Mouse (Mus musculus): ENCODE data around the gene Tbc1d7. TPM values are rescaled to one million over a fixed set of nuclear protein-coding genes. Genes with fewer than 3 reads are reported as not detected.
A peak's percentile ranks its signal among the peaks of the same experiment; 100 is the strongest.

Gene Tbc1d7
- total RNA-seq, 2 experiments from 2014 or later: 40.3 to 45.0 TPM

DNA sequence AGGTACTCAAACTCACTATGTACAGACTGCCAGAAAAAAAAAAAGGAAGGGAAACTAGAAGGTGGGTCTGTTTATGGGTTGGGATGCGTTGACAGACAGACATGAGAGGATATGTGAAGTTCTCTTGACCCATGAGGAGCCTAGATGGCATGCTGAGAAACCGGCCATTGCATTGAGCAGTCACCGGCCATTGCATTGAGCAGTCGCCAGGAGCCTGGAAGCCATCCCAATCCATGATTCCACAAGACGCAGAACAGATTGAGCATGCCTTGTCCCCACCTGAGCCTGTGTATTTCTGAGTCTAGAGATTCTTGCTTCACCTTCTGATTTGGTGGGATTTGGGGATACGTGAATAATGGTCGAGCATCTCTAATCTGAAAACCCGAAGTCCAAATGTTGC lies 22.6 kb upstream of the Tbc1d7 start:
- no peak for DNase-seq

DNA sequence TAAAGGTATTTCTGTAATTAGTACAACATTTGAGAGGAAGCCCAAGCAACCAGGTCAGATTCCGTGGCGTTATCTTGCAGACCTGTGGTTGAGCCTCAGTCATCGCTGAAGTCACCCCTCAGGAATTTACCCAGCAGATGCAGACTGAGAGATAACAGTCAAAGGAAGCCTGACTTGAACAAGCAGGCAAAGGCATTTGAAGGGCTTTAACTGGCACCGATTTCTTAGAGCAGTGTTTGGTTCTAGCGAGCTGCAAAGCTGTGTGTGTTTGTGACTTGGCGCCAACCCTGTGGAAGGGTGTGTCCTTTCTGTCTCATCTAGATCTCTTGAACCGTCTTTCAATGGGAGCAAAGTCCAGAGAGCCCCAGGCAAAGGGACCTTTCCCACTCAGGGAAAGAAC lies 22.0 kb upstream of the Tbc1d7 start:
- DNase-seq: no peak

DNA sequence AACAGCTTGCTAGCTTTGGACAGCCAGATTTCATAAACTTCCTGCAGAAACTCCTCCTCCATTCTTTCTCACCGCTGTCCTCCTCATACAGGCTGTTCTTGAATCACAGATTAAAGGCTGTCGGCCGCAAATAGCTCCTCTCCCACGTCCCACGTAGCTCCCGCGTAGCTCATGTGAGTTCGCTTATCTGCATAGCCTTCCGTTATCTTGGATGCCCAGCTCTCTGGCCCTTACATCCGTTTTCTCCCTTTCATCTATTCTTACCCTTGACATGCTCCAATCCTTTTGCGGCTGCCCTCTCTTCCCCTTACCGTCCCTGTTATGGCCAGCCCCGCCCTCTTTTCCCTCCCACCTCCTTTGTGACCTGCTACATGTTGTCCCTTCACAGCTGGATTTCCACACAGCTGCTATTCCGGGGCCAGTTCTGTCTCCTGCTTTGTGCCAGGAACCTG lies 20.5 kb upstream of the Tbc1d7 start:
- DNase-seq: peak; percentile 72

DNA sequence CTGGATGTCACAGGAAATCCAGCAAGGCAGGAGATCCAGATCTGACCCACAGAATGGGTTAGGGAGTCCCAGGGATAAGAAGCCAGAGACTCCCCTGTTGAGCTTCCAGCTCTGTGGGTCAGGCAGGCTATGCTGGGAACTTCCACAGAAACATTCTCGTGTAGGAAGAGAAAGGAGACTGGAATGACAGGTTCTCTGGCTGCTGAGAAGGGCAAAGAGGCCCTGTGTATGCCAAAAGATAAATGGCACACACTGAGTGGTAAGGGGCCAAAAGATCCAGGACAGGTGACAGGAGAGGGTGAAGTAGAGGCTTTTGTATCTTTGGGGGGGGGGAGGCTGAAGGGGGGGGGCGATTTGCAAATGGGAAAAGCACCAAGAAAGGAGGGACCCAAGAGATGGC lies 20.0 kb upstream of the Tbc1d7 start:
- no peak for DNase-seq

DNA sequence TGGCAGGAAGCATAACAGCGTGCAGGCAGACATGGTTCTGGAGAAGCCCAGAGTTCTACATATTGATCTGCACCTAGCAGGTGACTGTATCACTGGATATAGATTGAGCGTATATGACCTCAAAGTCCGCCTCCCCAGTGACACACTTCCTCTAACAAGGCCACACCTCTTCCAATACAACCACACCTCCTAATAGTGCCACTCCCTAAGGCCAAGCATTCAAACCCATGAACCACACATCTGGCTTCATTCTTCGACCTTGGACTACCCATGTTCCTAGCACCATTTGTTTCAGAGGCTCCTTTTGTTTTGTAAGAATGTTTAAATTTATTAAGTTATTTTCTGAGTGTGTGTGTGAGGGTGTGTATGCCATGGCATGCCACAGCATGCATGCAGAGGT lies 16.4 kb upstream of the Tbc1d7 start:
- no peak for DNase-seq

DNA sequence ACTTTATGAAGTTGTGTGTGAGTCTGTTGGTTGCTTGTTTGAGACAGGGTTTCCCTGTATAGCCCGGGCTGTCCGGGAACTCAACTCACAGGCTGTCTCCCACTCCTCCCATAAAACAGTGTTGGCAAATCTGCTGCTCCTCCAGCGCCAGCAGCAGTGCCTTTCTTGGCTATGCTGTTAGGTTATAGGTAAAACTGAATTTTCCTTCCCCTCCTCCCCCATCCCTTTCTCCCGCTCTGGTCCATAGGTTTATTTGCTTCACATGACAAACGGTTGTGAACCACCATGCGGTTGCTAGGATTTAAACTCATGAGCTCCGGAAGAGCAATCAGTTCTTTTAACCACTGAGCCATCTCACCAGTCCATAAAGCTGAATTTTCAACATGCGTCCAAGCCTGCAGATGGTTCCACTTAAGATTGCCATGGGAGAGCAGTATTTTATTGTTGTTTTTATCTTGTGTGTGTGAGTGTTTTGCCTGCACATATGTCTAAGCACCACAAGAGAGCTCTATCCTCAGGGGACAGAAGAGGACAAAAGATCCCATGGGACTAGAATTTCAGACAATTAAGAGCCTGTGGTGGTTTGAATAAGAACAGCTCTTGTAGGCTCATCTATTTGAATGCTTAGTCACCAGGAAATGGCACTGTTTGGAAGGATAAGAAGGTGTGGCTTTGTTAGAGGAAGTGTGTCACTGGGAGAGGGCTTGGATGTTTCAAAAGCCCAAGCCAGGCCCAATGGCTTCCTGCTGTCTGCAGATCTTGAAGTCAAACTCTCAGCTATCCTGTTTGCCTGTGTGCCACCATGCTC lies 12.2 kb upstream of the Tbc1d7 start:
- DNase-seq: no peak

DNA sequence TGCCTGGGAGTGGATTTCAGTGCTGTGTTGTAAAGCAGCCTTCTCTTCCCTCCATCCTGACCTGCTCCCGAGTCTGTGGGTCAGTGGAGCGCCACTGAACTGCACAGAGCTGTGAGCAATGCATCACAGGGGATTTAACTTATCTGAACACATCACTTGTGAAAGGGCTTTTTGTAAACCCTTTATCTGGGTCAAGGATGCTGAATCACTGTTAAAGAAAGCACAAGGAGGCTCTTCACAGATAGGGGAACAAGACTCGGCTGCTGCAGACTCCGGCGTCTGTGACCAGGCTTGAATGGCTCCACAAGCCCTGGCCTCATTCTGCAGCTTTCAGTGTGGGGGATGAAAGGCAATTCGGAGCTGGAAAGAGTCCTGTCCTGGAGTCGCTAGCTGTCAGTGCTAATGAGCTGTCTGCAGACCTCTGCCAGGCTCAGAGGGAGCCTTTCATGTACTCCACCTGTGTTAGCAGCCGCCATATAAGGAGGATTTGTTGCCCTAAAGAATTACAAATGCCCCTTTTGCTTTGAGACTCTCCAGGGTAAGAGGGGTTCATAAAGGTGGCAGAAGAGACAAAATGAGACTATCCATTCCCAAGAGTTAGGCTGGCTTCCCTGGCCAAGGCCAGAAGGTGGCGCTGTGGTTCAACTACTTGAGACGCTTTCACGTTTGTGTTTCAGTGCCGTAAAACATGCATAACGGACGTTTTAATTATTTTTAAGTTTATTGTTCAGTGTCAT lies 11.3 kb upstream of the Tbc1d7 start:
- DNase-seq: peak; percentile 89

DNA sequence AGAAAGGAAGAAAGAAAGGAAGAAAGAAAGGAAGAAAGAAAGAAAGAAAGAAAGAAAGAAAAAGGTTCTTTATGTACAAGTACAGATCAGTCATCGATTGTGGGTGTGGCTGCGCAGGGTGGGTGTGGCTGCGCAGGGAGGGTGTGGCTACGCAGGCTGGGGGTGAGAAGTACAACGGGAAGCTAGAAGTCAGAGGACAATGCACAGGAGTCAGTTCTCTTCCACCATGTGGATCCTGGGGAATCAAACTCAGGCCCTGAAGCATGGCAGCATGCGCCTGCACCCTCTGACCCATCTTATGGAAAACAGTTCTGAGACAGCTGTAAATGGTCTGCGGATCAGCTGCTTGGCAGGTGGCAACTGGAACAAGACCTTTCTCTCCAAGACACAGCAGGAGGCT lies 9.8 kb upstream of the Tbc1d7 start:
- no peak for DNase-seq

DNA sequence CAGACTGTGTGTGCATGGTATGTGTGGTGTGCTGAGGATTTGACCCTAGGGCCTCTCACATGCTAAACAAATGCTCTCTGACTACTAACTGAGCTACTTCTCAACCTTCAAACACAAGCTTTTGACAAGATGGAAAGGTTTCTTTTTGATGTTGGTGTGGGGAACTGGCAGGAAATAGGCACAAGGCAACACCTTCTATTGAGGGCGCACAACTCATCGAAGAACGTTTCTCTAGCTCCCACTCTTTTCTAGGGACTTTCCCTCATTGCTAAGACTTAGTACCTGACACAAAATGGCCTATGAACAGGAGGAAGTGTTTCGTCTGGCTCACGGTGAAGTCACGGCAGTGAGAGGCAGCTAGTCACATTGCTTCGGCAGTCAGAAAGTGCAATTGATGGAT lies 6.0 kb upstream of the Tbc1d7 start:
- no peak for DNase-seq

DNA sequence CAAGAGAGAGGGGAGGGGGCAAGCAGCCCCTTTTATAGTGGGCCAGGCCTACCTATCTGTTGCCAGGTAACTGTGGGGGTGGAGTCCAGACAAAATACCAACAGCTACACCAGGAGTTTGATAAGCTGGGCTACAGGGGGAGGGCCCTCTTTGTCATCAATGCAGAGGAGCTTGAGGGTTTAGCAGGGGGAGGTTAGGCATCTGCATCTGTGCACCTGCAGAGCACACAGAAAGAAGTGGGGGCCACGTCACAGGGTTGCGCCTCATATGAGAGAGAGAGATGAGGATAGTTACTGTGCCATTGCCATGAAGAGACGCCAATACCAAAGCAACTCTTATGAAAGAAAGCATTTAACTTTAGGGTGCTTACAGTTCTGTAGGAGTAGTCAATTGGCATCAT lies 5.4 kb upstream of the Tbc1d7 start:
- no peak for DNase-seq

DNA sequence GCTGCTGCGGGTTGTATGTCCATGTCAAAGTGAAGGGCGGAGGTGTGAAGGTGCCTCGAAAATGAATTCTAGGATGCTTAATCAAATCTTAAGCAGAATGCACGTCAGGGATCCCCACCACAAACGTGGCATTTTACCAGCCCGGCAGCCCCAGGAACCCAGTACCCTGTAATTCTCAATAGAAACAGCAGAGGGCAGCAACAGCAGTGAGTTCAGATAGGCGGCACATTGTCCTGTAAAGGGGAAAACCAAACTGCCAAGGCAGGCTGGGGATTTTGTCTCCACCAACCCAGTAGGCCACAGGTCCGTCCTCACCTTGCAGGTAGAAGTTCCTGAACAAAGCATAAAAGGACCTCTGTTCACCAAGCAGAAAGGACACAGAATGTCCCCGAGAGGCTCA lies 2.0 kb upstream of the Tbc1d7 start:
- DNase-seq: peak; percentile 88

DNA sequence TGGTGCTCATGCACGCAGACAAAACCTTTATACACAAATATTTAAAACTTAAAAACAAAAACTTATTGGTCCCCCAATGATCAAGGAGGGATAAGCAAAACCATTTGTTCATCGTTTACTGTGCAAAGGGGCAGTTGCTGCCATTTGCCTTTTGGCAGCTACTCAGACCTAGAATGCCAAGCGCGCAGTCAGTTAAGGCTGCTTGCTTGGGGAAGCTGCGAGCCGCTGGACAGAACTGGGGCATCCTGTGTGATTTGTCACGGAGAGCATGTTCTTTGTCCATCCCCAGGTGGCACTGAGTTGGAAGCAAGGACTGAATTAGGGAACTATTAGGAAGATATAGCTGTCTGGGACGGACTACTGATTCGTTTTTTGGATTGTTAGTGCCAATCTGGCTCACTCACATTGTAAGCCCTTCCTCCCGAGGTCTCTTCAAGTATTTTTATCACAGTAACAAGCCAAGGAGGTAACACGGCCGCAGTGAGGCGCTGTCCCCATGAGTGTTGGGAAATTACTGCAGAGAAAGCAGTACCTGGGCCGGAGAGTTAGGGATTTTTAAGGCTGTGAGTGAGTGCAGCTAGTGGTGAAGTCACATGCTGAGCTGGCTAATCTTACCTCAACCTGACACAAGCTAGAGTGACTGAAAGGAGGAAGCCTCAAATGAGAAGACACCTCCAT lies 874 bp upstream of the Tbc1d7 start:
- DNase-seq: peak; percentile 42

DNA sequence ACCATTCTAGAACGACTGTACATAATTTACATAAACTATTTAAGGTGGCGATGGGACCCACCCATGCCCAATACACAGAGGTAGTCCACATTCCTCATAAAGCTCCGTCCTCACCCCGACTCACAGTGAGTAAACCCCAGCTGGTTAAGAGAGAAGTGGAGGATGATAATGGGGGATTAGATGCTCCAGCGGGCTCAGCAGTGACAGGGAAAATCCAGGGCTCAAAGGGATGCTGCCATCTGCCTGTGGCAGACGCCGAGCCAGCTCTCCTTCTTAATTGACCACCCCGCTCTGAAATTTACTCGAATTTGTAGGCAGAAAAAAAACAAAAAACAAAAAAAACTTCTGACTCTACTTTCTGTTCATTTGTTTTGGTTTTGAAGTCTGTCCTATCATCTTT lies 3.6 kb downstream of the Tbc1d7 start:
- no peak for DNase-seq

DNA sequence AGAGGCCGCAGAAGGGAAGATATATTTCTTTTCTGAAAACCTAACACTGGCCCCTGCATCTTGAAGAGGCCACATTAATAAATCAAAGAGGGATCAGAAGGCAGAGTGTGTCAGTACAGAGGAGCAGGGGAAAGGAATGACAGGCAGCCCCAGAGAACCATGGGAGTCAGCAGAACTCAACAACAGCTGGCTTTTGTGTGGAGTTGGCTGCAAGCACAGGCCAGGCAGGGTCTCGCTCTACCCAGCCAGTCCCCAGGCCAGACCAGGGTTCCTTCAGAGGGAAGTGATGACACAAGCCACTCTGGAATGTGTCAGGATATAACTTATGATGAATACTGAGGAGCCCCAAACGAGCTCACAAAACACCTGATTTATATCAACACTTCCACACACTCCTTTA lies 11.9 kb downstream of the Tbc1d7 start:
- peak; percentile 57 for DNase-seq

DNA sequence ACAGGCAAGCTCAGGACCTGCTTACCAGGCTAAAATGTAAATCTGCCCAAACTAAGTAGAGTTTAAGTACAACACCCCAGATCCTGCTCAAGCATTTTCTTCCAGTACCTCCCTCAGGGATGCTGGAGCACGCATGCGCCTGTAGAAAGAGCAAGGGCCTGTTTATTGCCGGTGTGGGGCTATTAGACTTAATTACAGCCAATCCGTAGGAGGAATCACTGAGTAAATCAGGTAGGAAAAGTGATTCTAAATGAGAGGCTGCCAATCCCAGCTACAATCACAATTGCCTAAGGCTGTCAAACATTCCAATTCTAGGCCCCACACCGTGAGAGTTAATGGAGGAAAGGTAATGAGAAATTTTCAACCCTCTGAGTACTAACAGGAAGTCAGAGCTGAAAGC lies 13.0 kb downstream of the Tbc1d7 start:
- DNase-seq: no peak

DNA sequence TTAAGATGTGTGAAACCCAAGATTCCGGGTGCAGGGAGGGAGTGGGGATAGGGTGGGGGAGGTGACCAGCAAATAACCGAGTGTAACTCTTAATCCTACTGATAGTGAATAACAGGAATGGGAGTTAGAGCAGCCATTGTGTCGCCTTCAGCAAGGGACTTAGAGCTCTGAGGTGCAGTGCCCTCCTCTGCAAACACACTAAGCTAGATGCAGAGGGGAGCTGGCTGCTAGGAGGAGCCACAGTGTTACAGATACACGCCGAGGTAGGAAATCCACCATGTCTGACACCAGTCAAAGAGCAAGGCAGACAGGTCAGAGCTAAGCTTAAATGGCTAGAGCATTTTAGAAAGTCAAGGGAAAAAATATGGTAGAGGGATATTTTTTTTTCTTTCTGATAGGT lies 13.9 kb downstream of the Tbc1d7 start:
- no peak for DNase-seq

DNA sequence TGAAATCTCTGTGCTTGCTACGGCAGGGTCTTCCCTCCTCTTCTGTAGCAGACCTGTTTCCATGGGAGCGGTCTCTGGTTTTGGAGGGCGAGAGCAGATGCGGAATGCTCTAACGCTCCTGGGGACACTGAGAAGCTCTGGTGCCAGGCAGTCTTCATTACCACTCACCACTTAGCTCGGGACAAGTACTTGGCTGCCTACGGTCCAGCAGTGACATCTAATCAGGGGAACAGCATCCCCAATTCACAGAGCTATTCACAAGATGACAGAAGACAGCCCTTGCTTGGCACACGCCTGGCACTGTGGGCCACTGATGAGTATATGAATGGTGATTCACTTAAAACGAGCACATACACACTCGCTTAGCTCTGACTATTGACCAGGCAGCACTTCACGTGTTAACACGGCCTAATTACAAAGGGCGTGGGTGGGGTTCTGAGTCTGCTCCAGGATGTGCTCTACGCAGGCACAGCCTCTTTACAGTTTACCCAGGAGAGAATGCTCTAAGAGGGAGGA lies 19.2 kb downstream of the Tbc1d7 start:
- no peak for DNase-seq

DNA sequence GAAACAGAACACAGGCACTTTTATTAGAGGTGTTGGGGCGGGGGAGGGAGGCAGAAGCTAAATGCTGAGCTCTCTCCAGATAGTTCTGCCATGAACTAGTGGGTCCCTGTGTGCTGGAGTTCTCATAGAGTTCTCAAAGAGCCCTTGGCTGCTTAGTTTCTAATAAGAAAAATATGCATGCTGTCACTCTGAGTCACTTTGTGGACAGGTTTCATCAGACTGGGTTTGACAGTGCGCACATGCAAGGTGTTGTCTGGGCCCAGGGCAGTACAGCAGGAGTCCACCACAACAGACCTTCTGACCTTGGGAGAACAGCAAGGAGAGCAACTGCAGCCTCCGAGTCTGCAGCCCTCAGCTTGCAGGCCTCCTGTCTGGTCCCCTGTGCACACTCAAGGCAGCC lies 21.6 kb downstream of the Tbc1d7 start:
- no peak for DNase-seq

DNA sequence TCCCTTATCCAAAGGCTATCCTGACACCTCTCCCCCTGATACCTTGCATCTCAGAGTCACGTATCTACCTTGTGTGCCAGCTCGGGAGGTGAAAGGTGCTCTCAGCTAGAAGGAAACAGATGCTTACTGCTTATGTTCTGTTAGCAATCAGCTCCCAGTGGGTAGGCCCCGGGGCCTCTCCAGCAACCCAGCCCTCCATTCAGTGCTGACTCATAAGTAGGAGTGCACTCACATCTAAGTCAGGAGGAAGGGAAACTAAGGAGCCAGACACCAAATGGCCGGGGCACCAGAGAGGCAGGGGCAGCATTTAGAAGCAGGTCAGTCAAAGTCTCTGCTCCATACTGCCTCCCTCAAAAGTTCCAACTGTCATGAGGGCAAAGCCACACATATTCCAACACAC lies 22.6 kb downstream of the Tbc1d7 start:
- no peak for DNase-seq

DNA sequence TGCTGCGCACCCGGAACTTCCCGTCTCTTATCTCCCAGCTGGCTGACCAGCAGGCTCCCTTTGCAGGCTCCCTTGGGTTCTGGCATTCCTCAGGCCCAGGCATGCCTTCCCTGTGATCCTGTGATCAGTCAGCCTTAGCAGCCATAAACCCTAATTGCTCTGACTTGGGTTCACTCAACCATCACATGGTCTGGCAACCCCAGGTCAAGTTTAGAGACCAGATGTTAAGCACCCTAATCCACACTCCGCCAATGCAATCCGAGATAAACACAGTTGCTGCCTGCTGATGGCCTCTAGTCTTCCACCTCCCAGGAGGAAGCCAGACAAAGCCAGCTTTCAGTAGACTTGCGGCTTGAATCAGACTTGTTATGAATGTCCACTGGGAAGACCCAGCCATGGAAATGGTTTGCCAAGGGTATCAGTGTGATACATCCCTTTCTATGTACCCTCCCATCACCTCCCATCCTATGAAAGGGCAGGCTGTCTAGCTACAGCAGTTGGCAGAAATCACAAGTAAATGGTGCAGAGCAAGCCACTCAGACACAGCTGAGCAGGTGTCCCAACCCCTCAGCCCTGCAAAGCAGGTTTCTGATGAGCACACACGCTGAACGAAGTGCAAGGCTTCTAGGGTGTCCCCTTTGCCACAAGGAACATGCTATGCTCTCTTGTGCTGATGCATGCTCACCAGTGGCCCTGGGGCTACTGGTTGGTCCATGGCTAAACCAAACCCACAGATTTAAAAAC lies 24.6 kb downstream of the Tbc1d7 start:
- DNase-seq: no peak

DNA sequence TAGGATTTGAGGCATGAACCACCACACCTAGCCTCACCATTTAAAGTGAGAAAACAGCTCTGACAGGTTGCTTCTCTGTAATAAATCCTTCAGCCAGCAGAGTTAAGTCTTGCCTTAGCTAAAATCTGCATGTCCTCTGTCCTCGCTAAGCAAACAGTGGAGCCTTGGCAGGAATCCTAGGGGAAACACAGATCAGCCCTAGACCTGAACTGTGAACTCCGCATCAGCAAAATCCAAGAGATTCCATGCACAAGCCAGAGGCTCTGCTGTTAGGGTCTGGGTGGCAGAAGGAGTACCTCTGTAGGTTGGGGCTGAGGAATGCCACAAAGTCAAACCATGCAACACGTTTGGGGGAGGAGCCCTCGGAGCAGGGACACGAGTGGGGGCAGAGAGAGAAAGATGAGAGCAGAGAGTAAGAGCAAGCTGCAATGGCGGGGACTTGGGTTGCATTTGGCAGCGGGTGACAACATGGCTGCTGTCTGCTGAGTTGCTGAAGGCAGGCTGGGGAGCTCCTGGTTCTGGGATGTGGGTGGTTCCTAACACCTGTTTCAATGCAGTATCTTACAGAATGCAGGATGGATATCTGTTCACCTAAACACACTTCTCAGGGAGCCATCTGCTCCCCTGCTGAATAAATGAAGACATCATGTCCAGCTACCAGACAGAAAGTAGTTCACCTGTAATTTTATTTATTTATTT lies 26.4 kb downstream of the Tbc1d7 start:
- no peak for DNase-seq

DNA sequence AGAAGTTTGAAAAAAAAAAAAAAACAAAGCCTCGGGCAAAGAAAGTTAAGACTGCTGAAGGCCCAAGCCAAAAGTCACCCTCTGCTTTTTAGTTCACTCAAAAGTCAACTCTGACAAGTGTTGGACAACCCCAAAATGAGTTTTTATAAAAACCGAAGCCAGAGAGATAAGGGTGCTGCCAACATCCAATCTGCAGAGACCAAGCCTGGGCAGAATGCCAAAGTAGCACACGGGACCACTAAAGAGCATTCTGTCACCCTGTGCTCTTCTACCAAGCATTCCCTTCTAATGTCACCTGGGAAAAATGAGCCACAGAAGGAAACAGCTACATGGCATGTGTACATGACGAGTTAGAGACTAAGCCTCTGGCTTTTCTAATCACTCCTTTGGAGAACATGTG lies 36.8 kb downstream of the Tbc1d7 start:
- DNase-seq: peak; percentile 84
